Comparison of ENCODE assay signal across 8 mouse cellular contexts in genomic region chr2:26208126-26208789, GRCm38 (mm10). TPM values are rescaled to one million over a fixed set of nuclear protein-coding genes. Genes with fewer than 3 reads are reported as not detected.
A peak's percentile ranks its signal among the peaks of the same experiment; 100 is the strongest.
DNase-seq lines count a peak whose midpoint lies in the region; ATAC-seq and TF ChIP-seq lines count a peak whose summit lies in the region.

Gene Lhx3, minus strand, starts transcription at chr2:26208289.

- ATAC-seq in frontal cortex, adult (ENCODE audit: low TSS enrichment), result no peak
- peak; percentile 80; the same call in 1 of the 2 replicates for ATAC-seq in embryonic facial prominence, embryonic 11.5 days (replicated peaks; ENCODE audit: insufficient number of reproducible peaks, low FRiP score, low TSS enrichment, low read depth)
- peak; percentile 64; the same call in 1 of the 2 replicates for ATAC-seq in heart, embryonic 14.5 days (ENCODE audit: insufficient number of reproducible peaks, insufficient read depth, low FRiP score, low read depth)
- peak; percentile 92 for ATAC-seq in kidney, embryonic 15.5 days (replicated peaks; ENCODE audit: low FRiP score)
- ATAC-seq in liver, embryonic 14.5 days (ENCODE audit: insufficient read depth), result peak; percentile 72
- ATAC-seq in neural tube, embryonic 13.5 days (ENCODE audit: low read depth), result no peak

- peaks cover 3% of the 10 kb centered on the region; the same call in 1 of the 2 replicates for H3K36me3 ChIP-seq in embryonic facial prominence, embryonic 11.5 days (replicated peaks; ENCODE audit: control insufficient read depth, insufficient read depth, low read depth, low read length)
- peaks cover 37% of the 10 kb centered on the region for H3K36me3 ChIP-seq in heart, embryonic 14.5 days (ENCODE audit: control insufficient read depth, insufficient read depth, low read length)
- peaks cover 29% of the 10 kb centered on the region for H3K36me3 ChIP-seq in kidney, embryonic 15.5 days
- H3K36me3 ChIP-seq in liver, embryonic 14.5 days (replicated peaks; ENCODE audit: control insufficient read depth, insufficient read depth, low read depth), result no peaks in the 10 kb centered on the region
- H3K36me3 ChIP-seq in neural tube, embryonic 13.5 days, result peaks cover 39% of the 10 kb centered on the region

- no peak for TF ChIP-seq EP300 in liver, embryonic 14.5 days (IDR thresholded peaks at IDR 0.05; ENCODE audit: low read depth)

- TF ChIP-seq CTCF in liver, embryonic 14.5 days (IDR thresholded peaks at IDR 0.05; ENCODE audit: low read depth), result no peak

- H3K4me3 ChIP-seq in embryonic facial prominence, embryonic 11.5 days (ENCODE audit: low read depth, low read length), result no peak within 1 kb of the TSS
- no peak within 1 kb of the TSS for H3K4me3 ChIP-seq in heart, embryonic 14.5 days (ENCODE audit: control insufficient read depth in 1 of 2, insufficient read depth in 1 of 2, low read depth in 1 of 2, low read length in 2 of 2)
- H3K4me3 ChIP-seq in kidney, embryonic 15.5 days (replicated peaks), result no peak within 1 kb of the TSS
- no peak within 1 kb of the TSS for H3K4me3 ChIP-seq in liver, embryonic 14.5 days (ENCODE audit: insufficient read depth in 1 of 2, low read depth in 2 of 2, low read length in 2 of 2)
- peak within 1 kb of the TSS; percentile 16; the same call in 1 of the 2 replicates for H3K4me3 ChIP-seq in neural tube, embryonic 13.5 days

- no peak within 1 kb of the TSS for H3K4me2 ChIP-seq in embryonic facial prominence, embryonic 11.5 days (ENCODE audit: low read depth, low read length)
- no peak within 1 kb of the TSS for H3K4me2 ChIP-seq in heart, embryonic 14.5 days (ENCODE audit: low read length)
- no peak within 1 kb of the TSS for H3K4me2 ChIP-seq in kidney, embryonic 15.5 days
- peak within 1 kb of the TSS; percentile 31 for H3K4me2 ChIP-seq in liver, embryonic 14.5 days (ENCODE audit: low read depth)
- peak within 1 kb of the TSS; percentile 24; the same call in 1 of the 2 replicates for H3K4me2 ChIP-seq in neural tube, embryonic 13.5 days

- WGBS in embryonic facial prominence, embryonic 11.5 days, result 4% methylated on average over 19 of the region's 19 CpGs
- WGBS in heart, embryonic 14.5 days, result 6% methylated on average over 18 of the region's 19 CpGs
- WGBS in kidney, embryonic 15.5 days, result 5% methylated on average over 19 of the region's 19 CpGs
- 5% methylated on average over 19 of the region's 19 CpGs for WGBS in liver, embryonic 14.5 days (ENCODE audit: insufficient replicate concordance)
- 5% methylated on average over 19 of the region's 19 CpGs for WGBS in neural tube, embryonic 13.5 days

- peaks cover 47% of the 10 kb centered on the region for H3K27me3 ChIP-seq in embryonic facial prominence, embryonic 11.5 days (ENCODE audit: control insufficient read depth, insufficient read depth, low read length)
- peaks cover 48% of the 10 kb centered on the region for H3K27me3 ChIP-seq in heart, embryonic 14.5 days (ENCODE audit: control insufficient read depth, insufficient read depth, low read length)
- H3K27me3 ChIP-seq in kidney, embryonic 15.5 days, result peaks cover 48% of the 10 kb centered on the region
- peaks cover 47% of the 10 kb centered on the region for H3K27me3 ChIP-seq in liver, embryonic 14.5 days (ENCODE audit: control insufficient read depth, insufficient read depth, low read length)
- H3K27me3 ChIP-seq in neural tube, embryonic 13.5 days, result peaks cover 61% of the 10 kb centered on the region

- no peak within 1 kb of the TSS for H3K27ac ChIP-seq in embryonic facial prominence, embryonic 11.5 days (replicated peaks; ENCODE audit: low read depth, low read length)
- H3K27ac ChIP-seq in heart, embryonic 14.5 days (replicated peaks in 1 of 2; ENCODE audit: control insufficient read depth in 1 of 2, insufficient read depth in 1 of 2, low read depth in 2 of 2, low read length in 2 of 2), result no peak within 1 kb of the TSS
- H3K27ac ChIP-seq in kidney, embryonic 15.5 days, result no peak within 1 kb of the TSS
- no peak within 1 kb of the TSS for H3K27ac ChIP-seq in liver, embryonic 14.5 days
- no peak within 1 kb of the TSS for H3K27ac ChIP-seq in neural tube, embryonic 13.5 days (replicated peaks)

- H3K9ac ChIP-seq in embryonic facial prominence, embryonic 11.5 days (replicated peaks; ENCODE audit: low read length), result no peak within 1 kb of the TSS
- no peak within 1 kb of the TSS for H3K9ac ChIP-seq in heart, embryonic 14.5 days (ENCODE audit: low read length)
- H3K9ac ChIP-seq in kidney, embryonic 15.5 days, result no peak within 1 kb of the TSS
- H3K9ac ChIP-seq in liver, embryonic 14.5 days (replicated peaks), result no peak within 1 kb of the TSS
- H3K9ac ChIP-seq in neural tube, embryonic 13.5 days, result no peak within 1 kb of the TSS

- peak; percentile 19 to 29 for DNase-seq in frontal cortex, postnatal 14 days (ENCODE audit: low spot score in 2 of 2)
- peak; percentile 96 for DNase-seq in embryonic facial prominence, embryonic 11.5 days (ENCODE audit: low spot score)
- DNase-seq in liver, embryonic 14.5 days (ENCODE audit: low read depth in 3 of 3, low spot score in 3 of 3), result peak; percentile 61 to 64 (median 63)
- peak; percentile 68 for DNase-seq in thymus, postnatal 25 days

- no peaks in the 10 kb centered on the region for H3K9me3 ChIP-seq in embryonic facial prominence, embryonic 11.5 days (replicated peaks; ENCODE audit: control insufficient read depth, low read length)
- no peaks in the 10 kb centered on the region for H3K9me3 ChIP-seq in heart, embryonic 14.5 days (ENCODE audit: control insufficient read depth, low read length)
- no peaks in the 10 kb centered on the region for H3K9me3 ChIP-seq in kidney, embryonic 15.5 days (replicated peaks)
- H3K9me3 ChIP-seq in liver, embryonic 14.5 days (ENCODE audit: control insufficient read depth, low read length), result no peaks in the 10 kb centered on the region
- H3K9me3 ChIP-seq in neural tube, embryonic 13.5 days, result no peaks in the 10 kb centered on the region

- peaks cover 4% of the 10 kb centered on the region for H3K4me1 ChIP-seq in embryonic facial prominence, embryonic 11.5 days (ENCODE audit: control insufficient read depth, insufficient read depth, low read length)
- no peaks in the 10 kb centered on the region; a peak in 1 of 4 replicates for H3K4me1 ChIP-seq in heart, embryonic 14.5 days (ENCODE audit: control insufficient read depth in 2 of 2, insufficient read depth in 2 of 2, low read length in 2 of 2)
- H3K4me1 ChIP-seq in kidney, embryonic 15.5 days, result peaks cover 7% of the 10 kb centered on the region; the same call in 1 of the 2 replicates
- no peaks in the 10 kb centered on the region for H3K4me1 ChIP-seq in liver, embryonic 14.5 days (replicated peaks; ENCODE audit: control insufficient read depth in 2 of 2, insufficient read depth in 2 of 2, low read length in 1 of 2)
- H3K4me1 ChIP-seq in neural tube, embryonic 13.5 days (replicated peaks), result peaks cover 28% of the 10 kb centered on the region

RNA-seq across cellular contexts. Expression of gene Lhx3, which starts in this region (rescaled TPM):
- polyA plus RNA-seq in embryonic facial prominence, embryonic 11.5 days (2014; fragmentation: Nextera tagmentation; extraction: Ambion mirVana), result 1.3 and 3.3 TPM in 2 replicates
- polyA plus RNA-seq in heart, embryonic 14.5 days (2014; fragmentation: Nextera tagmentation; extraction: Ambion mirVana), result 0.09 TPM in 1 of 2 replicates, not detected in the other
- polyA plus RNA-seq in kidney, embryonic 15.5 days (2015; fragmentation: Nextera tagmentation; extraction: Ambion mirVana), result not detected in 2 replicates
- 0.02 TPM in 1 of 2 replicates, not detected in the other for polyA plus RNA-seq in liver, embryonic 14.5 days (2012; rRNA removed)
- polyA plus RNA-seq in liver, embryonic 14.5 days (2014; fragmentation: Nextera tagmentation; extraction: Ambion mirVana), result not detected in 2 replicates
- 11.8 and 12.5 TPM in 2 replicates for polyA plus RNA-seq in neural tube, embryonic 13.5 days (2015; fragmentation: Nextera tagmentation; extraction: Ambion mirVana)

Comparison
In these comparisons a context has a peak if more than half of its experiments do, and no peak if none do; other contexts are left out.
1. Peak in ATAC-seq in heart, embryonic 14.5 days; RNA of the gene not detected or under 1 TPM.
2. Peak in ATAC-seq in kidney, embryonic 15.5 days; RNA of the gene not detected or under 1 TPM.
3. Peak in DNase-seq, ATAC-seq and H3K4me2 ChIP-seq in liver, embryonic 14.5 days; RNA of the gene not detected or under 1 TPM.
4. DNase-seq: peak in every context shown above with its lines; median percentile 96 in embryonic facial prominence, embryonic 11.5 days; 68 in thymus, postnatal 25 days; 63 in liver, embryonic 14.5 days; 24 in frontal cortex, postnatal 14 days.